Mouse (Mus musculus): ENCODE results near the gene Fosb. TPM values are rescaled to one million over a fixed set of nuclear protein-coding genes. Genes with fewer than 3 reads are reported as not detected.

Gene Fosb
- polyA plus RNA-seq, 1 experiment from 2014 or later = not detected

GRCm38 (mm10) chr7:19256567-19256966 lies 53.3 kb downstream of the Fosb start:
- no peak overlapping the region for H3K4me3 ChIP-seq (ENCODE audit: low read depth, low read length)
- DNase-seq (ENCODE audit: low spot score) (no peak), ATAC-seq (replicated peaks; ENCODE audit: insufficient number of reproducible peaks, low FRiP score, low TSS enrichment, low read depth) (no peak)
- no peaks in the 10 kb centered on the region for H3K9me3 ChIP-seq (replicated peaks; ENCODE audit: control insufficient read depth, low read length)
- H3K27ac ChIP-seq (replicated peaks; ENCODE audit: low read depth, low read length) = no peak overlapping the region
- H3K4me1 ChIP-seq (ENCODE audit: control insufficient read depth, insufficient read depth, low read length) = no peaks in the 10 kb centered on the region
- no peak overlapping the region for H3K9ac ChIP-seq (replicated peaks; ENCODE audit: low read length)
- H3K4me2 ChIP-seq (ENCODE audit: low read depth, low read length) = no peak overlapping the region
- H3K36me3 ChIP-seq (replicated peaks; ENCODE audit: control insufficient read depth, insufficient read depth, low read depth, low read length) = no peaks in the 10 kb centered on the region; the same call in none of the 2 replicates
- 84% methylated on average over 7 of the region's 7 CpGs for WGBS
- H3K27me3 ChIP-seq (ENCODE audit: control insufficient read depth, insufficient read depth, low read length) = no peaks in the 10 kb centered on the region

- no peak for ATAC-seq (replicated peaks; ENCODE audit: insufficient number of reproducible peaks, low FRiP score, low TSS enrichment, low read depth)
- no peak for DNase-seq (ENCODE audit: low spot score)
- Histone ChIP-seq H3K9ac (replicated peaks; ENCODE audit: low read length) (no peak overlapping the region), H3K27me3 (ENCODE audit: control insufficient read depth, insufficient read depth, low read length) (no peaks in the 10 kb centered on the region), H3K36me3 (replicated peaks; ENCODE audit: control insufficient read depth, insufficient read depth, low read depth, low read length) (no peaks in the 10 kb centered on the region; the same call in none of the 2 replicates), H3K9me3 (replicated peaks; ENCODE audit: control insufficient read depth, low read length) (no peaks in the 10 kb centered on the region), H3K4me1 (ENCODE audit: control insufficient read depth, insufficient read depth, low read length) (no peaks in the 10 kb centered on the region), H3K4me2 (ENCODE audit: low read depth, low read length) (no peak overlapping the region), H3K27ac (replicated peaks; ENCODE audit: low read depth, low read length) (no peak overlapping the region), H3K4me3 (ENCODE audit: low read depth, low read length) (no peak overlapping the region)
- 82% methylated on average over 17 of the region's 17 CpGs for WGBS
Measured at GRCm38 (mm10) chr7:19255395-19255794, 54.5 kb downstream of the Fosb start.

- H3K4me1 ChIP-seq (ENCODE audit: control insufficient read depth, insufficient read depth, low read length) = no peaks in the 10 kb centered on the region
- H3K4me2 ChIP-seq (ENCODE audit: low read depth, low read length) = no peak overlapping the region
- no peak overlapping the region for H3K4me3 ChIP-seq (ENCODE audit: low read depth, low read length)
- no peak overlapping the region for H3K9ac ChIP-seq (replicated peaks; ENCODE audit: low read length)
- H3K36me3 ChIP-seq (replicated peaks; ENCODE audit: control insufficient read depth, insufficient read depth, low read depth, low read length) = no peaks in the 10 kb centered on the region; the same call in none of the 2 replicates
- H3K27ac ChIP-seq (replicated peaks; ENCODE audit: low read depth, low read length) = no peak overlapping the region
- H3K27me3 ChIP-seq (ENCODE audit: control insufficient read depth, insufficient read depth, low read length) = no peaks in the 10 kb centered on the region
- WGBS = 63% methylated on average over 5 of the region's 5 CpGs
- DNase-seq (ENCODE audit: low spot score) (no peak), ATAC-seq (replicated peaks; ENCODE audit: insufficient number of reproducible peaks, low FRiP score, low TSS enrichment, low read depth) (no peak)
- H3K9me3 ChIP-seq (replicated peaks; ENCODE audit: control insufficient read depth, low read length) = no peaks in the 10 kb centered on the region
Measured at GRCm38 (mm10) chr7:19253437-19253836, 56.4 kb downstream of the Fosb start.

Other genes with a start within 250 kb of the Fosb start
- gene Dmwd, start 233.8 kb downstream of the Fosb start, polyA plus RNA-seq (2014; fragmentation: Nextera tagmentation; extraction: Ambion mirVana) = 17.2 and 17.7 TPM in 2 replicates
- gene Dmpk, start 226.2 kb downstream of the Fosb start, polyA plus RNA-seq (2014; fragmentation: Nextera tagmentation; extraction: Ambion mirVana) = 5.1 and 6.5 TPM in 2 replicates
- gene Six5, start 215.5 kb downstream of the Fosb start, polyA plus RNA-seq (2014; fragmentation: Nextera tagmentation; extraction: Ambion mirVana) = 10.0 and 10.5 TPM in 2 replicates
- gene Gm4969, start 191.7 kb downstream of the Fosb start, polyA plus RNA-seq (2014; fragmentation: Nextera tagmentation; extraction: Ambion mirVana) = 2.4 TPM in 2 replicates
- gene Fbxo46, start 190.2 kb downstream of the Fosb start, polyA plus RNA-seq (2014; fragmentation: Nextera tagmentation; extraction: Ambion mirVana) = 7.4 and 7.7 TPM in 2 replicates
- 9.4 and 9.7 TPM in 2 replicates for gene Qpctl, start 160.8 kb downstream of the Fosb start, polyA plus RNA-seq (2014; fragmentation: Nextera tagmentation; extraction: Ambion mirVana)
- gene Snrpd2, start 160.3 kb downstream of the Fosb start, polyA plus RNA-seq (2014; fragmentation: Nextera tagmentation; extraction: Ambion mirVana) = 157 and 171 TPM in 2 replicates
- 0.15 and 0.77 TPM in 2 replicates for gene Gipr, start 143.9 kb downstream of the Fosb start, polyA plus RNA-seq (2014; fragmentation: Nextera tagmentation; extraction: Ambion mirVana)
- 2.1 and 2.3 TPM in 2 replicates for gene Eml2, start 133.6 kb downstream of the Fosb start, polyA plus RNA-seq (2014; fragmentation: Nextera tagmentation; extraction: Ambion mirVana)
- 1.4 and 1.8 TPM in 2 replicates for gene Gpr4, start 97.5 kb downstream of the Fosb start, polyA plus RNA-seq (2014; fragmentation: Nextera tagmentation; extraction: Ambion mirVana)
- 39.5 and 45.5 TPM in 2 replicates for gene Opa3, start 81.7 kb downstream of the Fosb start, polyA plus RNA-seq (2014; fragmentation: Nextera tagmentation; extraction: Ambion mirVana)
- gene Vasp, start 38.2 kb downstream of the Fosb start, polyA plus RNA-seq (2014; fragmentation: Nextera tagmentation; extraction: Ambion mirVana) = 53.2 and 54.9 TPM in 2 replicates
- not detected in 2 replicates for gene Ppm1n, start 30.0 kb downstream of the Fosb start, polyA plus RNA-seq (2014; fragmentation: Nextera tagmentation; extraction: Ambion mirVana)
- 15.8 and 17.5 TPM in 2 replicates for gene Rtn2, start 27.4 kb downstream of the Fosb start, polyA plus RNA-seq (2014; fragmentation: Nextera tagmentation; extraction: Ambion mirVana)
- gene Ercc1, start 34.7 kb upstream of the Fosb start, polyA plus RNA-seq (2014; fragmentation: Nextera tagmentation; extraction: Ambion mirVana) = 87.1 and 94.5 TPM in 2 replicates
- 20.1 and 21.5 TPM in 2 replicates for gene Cd3eap, start 49.4 kb upstream of the Fosb start, polyA plus RNA-seq (2014; fragmentation: Nextera tagmentation; extraction: Ambion mirVana)
- 4.7 and 5.2 TPM in 2 replicates for gene Ppp1r13l, start 49.7 kb upstream of the Fosb start, polyA plus RNA-seq (2014; fragmentation: Nextera tagmentation; extraction: Ambion mirVana)
- 7.1 and 8.2 TPM in 2 replicates for gene Ercc2, start 72.0 kb upstream of the Fosb start, polyA plus RNA-seq (2014; fragmentation: Nextera tagmentation; extraction: Ambion mirVana)
- gene Klc3, start 94.1 kb upstream of the Fosb start, polyA plus RNA-seq (2014; fragmentation: Nextera tagmentation; extraction: Ambion mirVana) = 3.9 and 5.6 TPM in 2 replicates
- 0.17 TPM in 1 of 2 replicates, not detected in the other for gene Ckm, start 94.7 kb upstream of the Fosb start, polyA plus RNA-seq (2014; fragmentation: Nextera tagmentation; extraction: Ambion mirVana)
- 7.9 and 8.6 TPM in 2 replicates for gene Mark4, start 148.8 kb upstream of the Fosb start, polyA plus RNA-seq (2014; fragmentation: Nextera tagmentation; extraction: Ambion mirVana)
- 1.2 and 1.7 TPM in 2 replicates for gene Exoc3l2, start 153.3 kb upstream of the Fosb start, polyA plus RNA-seq (2014; fragmentation: Nextera tagmentation; extraction: Ambion mirVana)
- gene Bloc1s3, start 198.3 kb upstream of the Fosb start, polyA plus RNA-seq (2014; fragmentation: Nextera tagmentation; extraction: Ambion mirVana) = 2.3 and 2.6 TPM in 2 replicates
- 51.7 and 58.2 TPM in 2 replicates for gene Trappc6a, start 198.3 kb upstream of the Fosb start, polyA plus RNA-seq (2014; fragmentation: Nextera tagmentation; extraction: Ambion mirVana)
- 0.08 TPM in 1 of 2 replicates, not detected in the other for gene Nkpd1, start 207.8 kb upstream of the Fosb start, polyA plus RNA-seq (2014; fragmentation: Nextera tagmentation; extraction: Ambion mirVana)

Data from embryonic facial prominence, embryonic 11.5 days (tissue).